Mouse (Mus musculus) adrenal gland, postnatal 36 days (tissue): ENCODE data around the gene Ly9. TPM values are rescaled to one million over a fixed set of nuclear protein-coding genes. Genes with fewer than 3 reads are reported as not detected.
A peak's percentile ranks its signal among the peaks of the same experiment; 100 is the strongest.

Experiments used
- DNase-seq, 2 experiments: peaks; one replicate each; pipeline ENCODE4 v3.0.0; 2021; ENCODE audit warnings: mixed read lengths in 1 of 2
- microRNA-seq: library from miRNA; unstranded; fragments of <30 nt; microRNA quantifications from one replicate; pipeline ENCODE4 v1.2.0, GENCODE M21; 2021
- total RNA-seq, 2 experiments: library from RNA; stranded (reverse); gene quantifications; 2 replicates each; pipeline ENCODE4 v1.2.3; 2021

Gene Ly9
- total RNA-seq, 2 experiments from 2014 or later = 0.49 to 1.4 TPM

- no peak for DNase-seq
These were observed 30.0 kb downstream of the Ly9 start for GRCm38 (mm10) chr1:171577168-171577567.

- no peak for DNase-seq
These were observed 38.8 kb downstream of the Ly9 start for GRCm38 (mm10) chr1:171568436-171568835.

DNA sequence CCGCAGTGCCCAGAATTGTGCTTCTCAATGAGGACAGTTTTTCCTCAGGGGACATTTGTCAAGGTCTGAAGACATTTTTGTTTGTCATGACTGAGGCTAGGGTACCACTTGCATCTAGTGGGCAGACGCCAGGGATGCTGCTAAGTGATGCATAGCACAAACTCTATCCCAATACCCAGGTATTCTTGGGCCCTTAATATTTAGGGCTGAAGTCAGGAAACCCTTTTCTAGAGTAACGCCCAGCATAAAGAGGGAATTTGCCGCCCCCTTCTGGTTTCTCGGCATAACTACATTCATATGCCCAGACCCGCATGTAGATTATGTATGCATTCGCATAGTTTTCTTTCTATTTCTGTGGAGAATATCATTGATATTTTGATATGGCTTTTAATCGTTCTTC is 40.4 kb downstream of the Ly9 start:
- peak; percentile 59 to 77 for DNase-seq

GRCm38 (mm10) chr1:171565888-171566287 is 41.3 kb downstream of the Ly9 start:
- no peak for DNase-seq

GRCm38 (mm10) chr1:171564247-171564646 is 43.0 kb downstream of the Ly9 start:
- DNase-seq = peak; percentile 13 to 26

GRCm38 (mm10) chr1:171563042-171563441 is 44.2 kb downstream of the Ly9 start:
- no peak for DNase-seq

DNA sequence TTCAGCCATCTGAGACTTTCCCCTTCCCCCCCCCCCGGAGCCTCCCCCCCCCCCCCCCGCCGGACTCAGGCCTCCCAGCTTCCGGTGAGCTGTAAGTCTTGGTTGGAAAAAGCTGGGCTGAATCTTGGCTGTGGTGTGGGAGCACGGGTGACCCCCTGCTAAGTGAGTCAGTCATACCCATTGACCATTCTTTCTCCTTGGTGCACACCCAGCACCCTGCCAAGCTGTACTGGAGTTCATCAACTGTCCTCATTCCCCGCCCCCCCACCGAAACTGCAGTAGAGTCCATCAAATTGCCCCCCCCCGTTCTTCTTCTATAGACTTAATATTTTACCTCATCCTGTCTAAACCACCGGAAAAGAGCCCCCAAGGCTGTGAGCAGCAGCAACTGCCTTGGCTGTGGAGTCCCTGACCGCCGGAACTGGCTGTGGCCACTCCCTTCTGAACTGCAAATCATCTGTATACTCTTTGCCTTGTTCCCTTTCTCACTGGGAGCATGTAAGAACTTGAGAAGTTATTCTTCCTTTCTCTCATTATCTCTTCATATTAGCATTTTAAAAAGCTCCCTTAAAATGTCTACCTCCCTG is 45.5 kb downstream of the Ly9 start:
- no peak for DNase-seq

- no peak for DNase-seq
These were observed 46.0 kb downstream of the Ly9 start for GRCm38 (mm10) chr1:171561200-171561599.

DNA sequence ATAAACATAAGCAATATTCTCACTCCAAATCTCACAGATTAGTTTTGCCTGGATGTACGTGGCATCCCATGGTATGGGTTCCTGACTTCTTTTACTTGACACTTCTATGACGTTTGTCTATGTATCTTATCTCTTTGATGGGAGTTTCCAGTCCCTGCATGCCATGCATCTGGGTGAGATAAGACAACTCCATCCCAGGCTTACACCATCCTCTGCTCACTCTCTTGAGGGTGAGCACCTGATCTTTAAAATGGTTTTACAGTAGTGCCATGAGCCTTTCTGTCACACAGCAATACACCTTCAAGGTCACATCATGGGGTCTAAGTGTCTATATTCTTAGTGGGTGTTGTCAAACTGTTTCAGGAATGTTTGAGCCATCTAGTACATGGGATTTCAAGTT is 46.9 kb downstream of the Ly9 start:
- DNase-seq = no peak

DNA sequence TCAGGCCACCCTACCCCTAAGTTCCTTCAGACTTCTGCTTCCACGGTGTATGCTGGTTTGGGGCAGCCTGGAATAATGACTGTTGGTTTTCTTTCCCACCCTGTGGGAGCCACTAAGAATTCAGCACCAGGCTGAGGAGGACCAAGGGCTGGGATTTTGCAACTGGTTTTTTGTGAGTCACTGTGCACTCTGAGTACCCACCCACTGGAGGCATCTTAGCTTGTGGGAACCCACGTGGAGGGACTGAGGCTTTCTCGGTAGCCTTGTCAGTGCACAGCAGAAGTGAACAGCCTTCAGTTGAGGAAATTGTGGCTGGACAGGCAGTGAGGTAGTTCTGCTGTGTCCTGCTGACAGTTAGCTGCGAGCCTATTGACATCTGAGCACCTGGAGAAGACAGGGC is 48.3 kb downstream of the Ly9 start, which contains the start of gene Cd244a:
TSS of gene Cd244a (plus strand) at position 296 of the 400 bp plus-strand sequence.
- no peak for DNase-seq

DNA sequence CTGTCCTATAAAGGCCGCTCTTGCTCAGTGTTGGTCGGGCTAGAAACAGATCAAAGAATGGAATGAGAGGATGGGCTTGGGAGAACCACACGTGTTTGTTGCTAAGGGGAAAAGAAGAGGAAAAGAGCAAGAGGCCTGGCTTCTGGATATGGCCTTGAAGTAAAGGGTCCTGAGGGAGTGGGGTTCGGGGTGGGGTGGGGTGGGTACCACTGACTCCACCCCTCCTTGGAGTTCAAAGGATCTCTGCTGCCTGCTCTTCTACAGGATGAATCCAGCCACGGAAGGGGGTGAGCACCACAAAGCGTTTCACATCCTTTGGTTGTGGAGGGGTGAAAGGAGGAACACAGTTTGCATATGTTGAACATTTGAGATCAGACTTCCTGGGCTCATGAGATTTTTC is 48.8 kb downstream of the Ly9 start:
- no peak for DNase-seq

GRCm38 (mm10) chr1:171556366-171556765 is 50.8 kb downstream of the Ly9 start:
- no peak for DNase-seq

- no peak for DNase-seq
These were observed 53.6 kb downstream of the Ly9 start for GRCm38 (mm10) chr1:171553359-171554341.

- DNase-seq = no peak
These were observed 55.0 kb downstream of the Ly9 start for GRCm38 (mm10) chr1:171552230-171552629.

DNA sequence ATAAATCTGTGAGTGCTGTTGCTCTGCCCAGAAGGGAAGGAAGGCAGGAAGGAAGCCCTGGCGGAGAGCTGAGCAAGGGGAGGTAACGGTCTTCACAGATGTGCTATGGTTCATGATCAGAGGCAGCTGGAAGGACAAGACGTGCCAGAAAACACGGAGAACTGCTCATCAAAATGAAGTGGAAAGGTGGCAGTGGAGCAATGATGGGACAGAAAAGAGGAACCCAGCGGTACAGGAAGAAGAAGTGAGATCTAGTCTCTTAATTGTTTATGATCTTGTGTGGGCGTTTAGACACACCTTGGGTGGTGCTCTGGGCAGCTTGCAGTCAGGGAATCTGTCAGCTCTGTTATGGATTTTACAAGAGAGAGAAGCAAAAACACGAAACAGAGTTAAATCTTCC is 55.9 kb downstream of the Ly9 start:
- no peak for DNase-seq

DNA sequence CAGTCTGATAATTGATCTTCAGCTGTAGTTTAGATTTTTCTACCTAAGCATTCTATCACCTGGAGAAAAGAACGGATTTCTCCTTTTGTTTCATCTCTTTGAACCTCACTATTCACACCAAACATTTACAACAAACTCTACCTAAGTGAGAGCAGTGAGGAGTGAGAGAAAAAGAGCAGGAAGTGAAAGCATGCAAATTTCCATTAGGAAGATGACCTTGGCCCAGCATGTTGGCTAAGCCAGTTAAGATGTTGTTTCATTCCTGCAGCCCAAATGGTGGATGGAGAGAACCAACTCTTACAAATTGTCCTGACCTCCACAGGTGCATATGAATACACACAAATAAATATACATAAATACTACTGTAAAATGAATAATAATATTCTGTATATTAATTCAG is 66.5 kb downstream of the Ly9 start:
- no peak for DNase-seq

Small RNA genes lying within 50 kb of the gene (microRNA-seq; reads per million reads assigned to microRNA genes)
- not detected for gene Mir7683

Other genes starting within 250 kb of the Ly9 start
- gene Klhdc9, start 246.6 kb downstream of the Ly9 start, total RNA-seq = 1 to 10 TPM in 1 of 2 experiments, under 1 TPM in 1; 0.96 to 4.4 TPM
- under 1 TPM; 0.23 TPM for gene Nectin4, start 237.3 kb downstream of the Ly9 start, total RNA-seq
- 1 to 10 TPM; 2.6 to 3.6 TPM for gene Arhgap30, start 218.5 kb downstream of the Ly9 start, total RNA-seq
- gene Usf1, start 196.1 kb downstream of the Ly9 start, total RNA-seq = 10 to 100 TPM; 54.1 to 72.9 TPM
- 1 to 10 TPM; 1.3 to 3.6 TPM for gene Tstd1, start 188.5 kb downstream of the Ly9 start, total RNA-seq
- 10 to 100 TPM; 39.7 to 51.0 TPM for gene F11r, start 169.9 kb downstream of the Ly9 start, total RNA-seq
- gene Alyref2, start 103.9 kb downstream of the Ly9 start, total RNA-seq = 1 to 10 TPM; 6.1 to 7.2 TPM
- gene Itln1, start 72.1 kb downstream of the Ly9 start, total RNA-seq = not detected
- under 1 TPM; 0.40 to 0.63 TPM for gene Cd244a, start 48.2 kb downstream of the Ly9 start, total RNA-seq
- gene Slamf7, start 45.6 kb upstream of the Ly9 start, total RNA-seq = 1 to 10 TPM in 1 of 2 experiments, under 1 TPM in 1; 0.43 to 1.1 TPM
- 1 to 10 TPM; 1.8 to 3.5 TPM for gene Cd48, start 74.6 kb upstream of the Ly9 start, total RNA-seq
- gene Slamf1, start 159.7 kb upstream of the Ly9 start, total RNA-seq = under 1 TPM; 0.13 to 0.16 TPM
- gene Cd84, start 232.3 kb upstream of the Ly9 start, total RNA-seq = 1 to 10 TPM; 2.2 to 4.5 TPM